Mouse (Mus musculus) intestine, embryonic 14.5 days (tissue): Measurements from ENCODE around the gene Cog2. TPM values are rescaled to one million over a fixed set of nuclear protein-coding genes. Genes with fewer than 3 reads are reported as not detected.

Experiments used
- ATAC-seq: fragments of 200-750 bp; cut with Nextera tagmentation; replicated peaks from 2 replicates; pipeline ENCODE4 v1.8.0; 2017; ENCODE audit warnings: low read depth, moderate number of reproducible peaks, moderate TSS enrichment, moderate library complexity; ENCODE audit not compliant: low FRiP score, low TSS enrichment
- DNase-seq: peaks from one replicate; pipeline ENCODE4 v3.0.0-alpha.2; 2018; ENCODE audit warnings: low spot score
- H3K27ac ChIP-seq: fragments of 300-500 bp; sonication (generic); 2 replicates; pipeline ENCODE4 v1.5.1; 2014; ENCODE audit warnings: low read depth, mild to moderate bottlenecking, control low read depth
- H3K27me3 ChIP-seq: fragments of 300-500 bp; sonication (generic); replicated peaks from 2 replicates; pipeline ENCODE4 v1.6.1; 2014; ENCODE audit warnings: low read length, control low read depth; ENCODE audit not compliant: control insufficient read depth, insufficient read depth
- H3K36me3 ChIP-seq: fragments of 300-500 bp; sonication (generic); 2 replicates; pipeline ENCODE4 v1.6.1; 2014; ENCODE audit warnings: low read length, control low read depth; ENCODE audit not compliant: control insufficient read depth, insufficient read depth
- H3K4me1 ChIP-seq: fragments of 300-500 bp; sonication (generic); replicated peaks from 2 replicates; pipeline ENCODE4 v1.6.1; 2014; ENCODE audit warnings: low read length, control low read depth, mixed read lengths; ENCODE audit not compliant: control insufficient read depth, insufficient read depth
- H3K4me2 ChIP-seq: fragments of 300-500 bp; sonication (generic); 2 replicates; pipeline ENCODE4 v1.6.1; 2014; ENCODE audit warnings: low read length
- H3K4me3 ChIP-seq: fragments of 300-500 bp; sonication (generic); 2 replicates; pipeline ENCODE4 v1.5.1; 2014; ENCODE audit warnings: low read depth, low read length, control low read depth, mixed read lengths
- H3K9ac ChIP-seq: fragments of 300-500 bp; sonication (generic); 2 replicates; pipeline ENCODE4 v1.6.1; 2014; ENCODE audit warnings: mild to moderate bottlenecking, low read length
- H3K9me3 ChIP-seq: fragments of 300-500 bp; sonication (generic); 2 replicates; pipeline ENCODE4 v1.6.1; 2016; ENCODE audit warnings: low read length, control low read depth; ENCODE audit not compliant: control insufficient read depth
- WGBS: fragments of 180-500 bp; shearing (Covaris S2); extraction: QIAGEN DNeasy Blood & Tissue Kit; methylation state at CpG from one replicate; pipeline ENCODE4 v1.1.7; 2014; 5-methylcytosine and 5-hydroxymethylcytosine counted together
- polyA plus RNA-seq: library from polyadenylated mRNA; unstranded; fragments of >200 nt; fragmentation: Nextera tagmentation; extraction: Ambion mirVana; gene quantifications from 2 replicates; pipeline ENCODE4 v1.2.1, GENCODE M21; 2014

Gene Cog2
- polyA plus RNA-seq, 1 experiment from 2014 or later = 35.3 TPM

DNA sequence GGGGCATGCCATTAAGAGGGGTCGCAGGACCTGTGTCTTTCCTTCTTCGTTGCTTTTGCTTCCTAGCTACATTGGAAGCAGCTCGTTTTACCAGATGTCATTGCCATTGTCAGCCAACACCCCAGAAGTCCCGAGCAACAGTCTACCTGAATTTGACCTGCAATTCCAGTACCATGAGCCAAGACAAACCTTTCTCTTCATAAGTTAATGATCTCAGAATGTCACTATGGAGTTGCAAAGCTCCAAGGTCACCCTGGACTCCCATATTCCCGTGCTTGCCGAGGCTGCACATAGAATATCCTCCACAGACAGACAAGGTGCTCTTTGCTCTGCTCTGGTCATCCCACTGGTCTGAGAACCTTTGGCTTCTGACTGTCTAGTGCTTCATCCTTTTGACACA lies 46.6 kb downstream of the Cog2 start:
- no peaks in the 10 kb centered on the region; the same call in 1 of the 2 replicates for H3K4me1 ChIP-seq
- DNase-seq (no peak), ATAC-seq (no peak)
- H3K9ac ChIP-seq = no peak overlapping the region
- H3K4me3 ChIP-seq = no peak overlapping the region
- H3K4me2 ChIP-seq = no peak overlapping the region
- 77% methylated on average over 6 of the region's 6 CpGs for WGBS
- no peaks in the 10 kb centered on the region for H3K36me3 ChIP-seq
- H3K27me3 ChIP-seq = no peaks in the 10 kb centered on the region
- no peak overlapping the region for H3K27ac ChIP-seq
- H3K9me3 ChIP-seq = no peaks in the 10 kb centered on the region

- Histone ChIP-seq H3K9me3 (no peaks in the 10 kb centered on the region), H3K4me1 (no peaks in the 10 kb centered on the region; the same call in 1 of the 2 replicates), H3K27ac (no peak overlapping the region), H3K27me3 (no peaks in the 10 kb centered on the region), H3K4me3 (no peak overlapping the region), H3K9ac (no peak overlapping the region), H3K4me2 (no peak overlapping the region), H3K36me3 (no peaks in the 10 kb centered on the region)
- 80% methylated on average over 3 of the region's 3 CpGs for WGBS
- no peak for ATAC-seq
- DNase-seq = no peak
These were observed 47.0 kb downstream of the Cog2 start for GRCm38 (mm10) chr8:124567584-124567983.

DNA sequence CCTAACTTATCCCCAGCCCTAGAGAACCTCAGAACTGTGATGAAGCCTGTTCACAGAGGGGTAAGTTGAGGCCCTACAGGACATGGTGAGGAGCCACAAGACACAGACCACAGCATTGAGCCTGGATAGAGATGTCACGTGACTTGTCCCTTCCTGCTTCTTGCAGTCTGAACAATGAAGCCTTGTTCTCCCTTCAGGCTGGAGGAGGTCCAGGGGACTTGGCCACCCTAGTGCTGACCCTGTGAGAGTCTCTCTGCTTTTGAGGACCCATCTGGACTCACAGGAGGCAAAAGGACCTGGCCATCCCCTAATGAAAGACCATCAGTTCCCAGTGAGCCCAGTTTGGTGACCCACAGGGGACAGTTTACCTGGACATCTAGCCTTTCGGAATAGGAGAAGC lies 48.5 kb downstream of the Cog2 start:
- ATAC-seq (0 out of 2 replicates have a peak, but pooled peaks have one; percentile 14), DNase-seq (no peak)
- no peaks in the 10 kb centered on the region for H3K36me3 ChIP-seq
- 69% methylated on average over 2 of the region's 2 CpGs for WGBS
- H3K27ac ChIP-seq = no peak overlapping the region
- no peaks in the 10 kb centered on the region for H3K9me3 ChIP-seq
- H3K4me1 ChIP-seq = no peaks in the 10 kb centered on the region; the same call in none of the 2 replicates
- H3K27me3 ChIP-seq = no peaks in the 10 kb centered on the region
- no peak overlapping the region for H3K4me2 ChIP-seq
- H3K4me3 ChIP-seq = no peak overlapping the region
- H3K9ac ChIP-seq = no peak overlapping the region

- Histone ChIP-seq H3K4me1 (no peaks in the 10 kb centered on the region; the same call in none of the 2 replicates), H3K27me3 (no peaks in the 10 kb centered on the region), H3K27ac (no peak within 1 kb of the TSS), H3K9me3 (no peaks in the 10 kb centered on the region), H3K4me3 (no peak within 1 kb of the TSS), H3K36me3 (no peaks in the 10 kb centered on the region), H3K4me2 (no peak within 1 kb of the TSS), H3K9ac (no peak within 1 kb of the TSS)
- ATAC-seq = no peak
- DNase-seq = no peak
- 76% methylated on average over 2 of the region's 2 CpGs for WGBS
These were observed 49.0 kb downstream of the Cog2 start, which contains the start of gene Agt for GRCm38 (mm10) chr8:124569593-124569992. TSS of gene Agt (minus strand) at chr8:124569706.

DNA sequence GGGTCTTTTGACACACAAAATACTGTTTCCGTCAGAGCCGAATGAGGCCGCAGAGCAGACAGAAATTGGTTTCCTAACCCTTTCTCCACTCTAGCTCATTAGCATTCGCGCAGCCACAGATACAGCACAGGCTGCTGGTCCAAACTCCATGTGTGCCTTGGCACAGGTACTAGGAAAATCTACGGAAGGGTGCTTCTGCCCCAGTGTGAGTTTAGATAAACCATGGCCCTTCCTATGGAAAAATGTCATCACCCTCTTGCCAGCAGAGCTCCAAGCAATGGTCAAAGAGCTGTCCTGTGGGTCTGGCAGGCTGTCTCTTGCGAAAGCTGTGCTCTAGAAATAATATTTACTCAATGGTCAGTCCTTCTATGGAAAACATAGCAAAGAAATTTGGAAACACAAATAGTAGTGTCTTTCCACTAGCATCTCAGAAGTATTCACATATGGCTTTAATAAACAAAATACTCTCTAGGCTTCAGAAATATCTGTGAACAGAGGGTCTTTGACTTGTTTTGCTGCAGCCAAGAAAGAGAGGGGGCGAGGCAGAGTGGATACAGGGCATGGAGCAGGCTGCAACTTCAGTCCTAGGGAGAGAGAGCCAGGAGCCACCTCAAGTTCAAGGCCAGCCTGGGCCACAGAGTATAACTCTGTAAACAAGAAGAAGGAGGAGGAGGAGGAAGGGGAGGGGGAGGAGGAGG lies 51.3 kb downstream of the Cog2 start:
- H3K4me1 ChIP-seq = no peaks in the 10 kb centered on the region; the same call in none of the 2 replicates
- no peaks in the 10 kb centered on the region for H3K27me3 ChIP-seq
- H3K9me3 ChIP-seq = no peaks in the 10 kb centered on the region
- H3K36me3 ChIP-seq = no peaks in the 10 kb centered on the region
- DNase-seq (no peak), ATAC-seq (no peak)
- 62% methylated on average over 8 of the region's 8 CpGs for WGBS
- H3K4me2 ChIP-seq = no peak overlapping the region
- H3K4me3 ChIP-seq = no peak overlapping the region
- H3K27ac ChIP-seq = peak overlapping the region; percentile 69
- no peak overlapping the region for H3K9ac ChIP-seq

- no peaks in the 10 kb centered on the region for H3K27me3 ChIP-seq
- no peaks in the 10 kb centered on the region for H3K9me3 ChIP-seq
- no peak overlapping the region for H3K4me3 ChIP-seq
- no peak overlapping the region for H3K4me2 ChIP-seq
- no peak overlapping the region for H3K9ac ChIP-seq
- DNase-seq (no peak), ATAC-seq (no peak)
- H3K4me1 ChIP-seq = no peaks in the 10 kb centered on the region; the same call in none of the 2 replicates
- H3K36me3 ChIP-seq = no peaks in the 10 kb centered on the region
- no peak overlapping the region for H3K27ac ChIP-seq
These were observed 51.8 kb downstream of the Cog2 start for GRCm38 (mm10) chr8:124572430-124572775.

- Histone ChIP-seq H3K4me3 (no peak overlapping the region), H3K27ac (peak overlapping the region; percentile 19), H3K4me2 (no peak overlapping the region), H3K36me3 (no peaks in the 10 kb centered on the region), H3K27me3 (no peaks in the 10 kb centered on the region), H3K9ac (no peak overlapping the region), H3K4me1 (no peaks in the 10 kb centered on the region; the same call in none of the 2 replicates), H3K9me3 (no peaks in the 10 kb centered on the region)
- ATAC-seq (peak; percentile 44), DNase-seq (peak; percentile 96)
- WGBS = 59% methylated on average over 15 of the region's 15 CpGs
These were observed 53.2 kb downstream of the Cog2 start for GRCm38 (mm10) chr8:124573552-124574340.

GRCm38 (mm10) chr8:124575811-124576210 lies 55.2 kb downstream of the Cog2 start, which contains the start of gene Capn9:
TSS of gene Capn9 (plus strand) at chr8:124576111.
- H3K9me3 ChIP-seq = no peaks in the 10 kb centered on the region
- no peak within 1 kb of the TSS for H3K27ac ChIP-seq
- no peak for DNase-seq

More at GRCm38 (mm10) chr8:124575811-124576210, 55.2 kb downstream of the Cog2 start, which contains the start of gene Capn9:
- H3K4me1 ChIP-seq = no peaks in the 10 kb centered on the region; the same call in 1 of the 2 replicates
- H3K36me3 ChIP-seq = no peaks in the 10 kb centered on the region
- H3K4me3 ChIP-seq = no peak within 1 kb of the TSS
- WGBS = 90% methylated on average over 8 of the region's 8 CpGs
- no peak for ATAC-seq
- H3K9ac ChIP-seq = no peak within 1 kb of the TSS
- H3K4me2 ChIP-seq = no peak within 1 kb of the TSS
- H3K27me3 ChIP-seq = no peaks in the 10 kb centered on the region
